Mouse (Mus musculus) limb, embryonic 14.5 days (tissue): ENCODE measurements around the gene Kazn. TPM values are rescaled to one million over a fixed set of nuclear protein-coding genes. Genes with fewer than 3 reads are reported as not detected.

Source experiments
- ATAC-seq: fragments of 200-750 bp; cut with Nextera tagmentation; 2 replicates; pipeline ENCODE4 v1.8.0; 2017; ENCODE audit warnings: low read depth, moderate number of reproducible peaks, moderate TSS enrichment; ENCODE audit not compliant: low FRiP score
- DNase-seq: peaks from one replicate; pipeline ENCODE4 v3.0.0-alpha.2; 2015; ENCODE audit warnings: low spot score
- H3K27ac ChIP-seq: fragments of 300-500 bp; sonication (generic); replicated peaks from 2 replicates; pipeline ENCODE4 v1.5.1; 2014; ENCODE audit warnings: low read depth, mild to moderate bottlenecking, low read length, moderate library complexity, mixed read lengths
- H3K27me3 ChIP-seq: fragments of 300-500 bp; sonication (generic); 2 replicates; pipeline ENCODE4 v1.6.1; 2014; ENCODE audit warnings: low read length, mixed read lengths; ENCODE audit not compliant: control insufficient read depth, insufficient read depth
- H3K36me3 ChIP-seq: fragments of 300-500 bp; sonication (generic); 2 replicates; pipeline ENCODE4 v1.6.1; 2014; ENCODE audit warnings: mild to moderate bottlenecking, low read length, moderate library complexity, mixed read lengths; ENCODE audit not compliant: control insufficient read depth, insufficient read depth
- H3K4me1 ChIP-seq: fragments of 300-500 bp; sonication (generic); 2 replicates; pipeline ENCODE4 v1.6.1; 2014; ENCODE audit warnings: antibody characterized with exemption, low read length, mixed read lengths; ENCODE audit not compliant: control insufficient read depth, insufficient read depth
- H3K4me2 ChIP-seq: fragments of 300-500 bp; sonication (generic); replicated peaks from 2 replicates; pipeline ENCODE4 v1.6.1; 2014; ENCODE audit warnings: low read depth, mild to moderate bottlenecking, low read length, moderate library complexity; ENCODE audit not compliant: severe bottlenecking
- H3K4me3 ChIP-seq: fragments of 300-500 bp; sonication (generic); replicated peaks from 2 replicates; pipeline ENCODE4 v1.5.1; 2014; ENCODE audit warnings: low read length
- H3K9ac ChIP-seq: fragments of 300-500 bp; sonication (generic); 2 replicates; pipeline ENCODE4 v1.6.1; 2014; ENCODE audit warnings: mild to moderate bottlenecking, low read depth, low read length, moderate library complexity; ENCODE audit not compliant: severe bottlenecking
- H3K9me3 ChIP-seq: fragments of 300-500 bp; sonication (generic); 2 replicates; pipeline ENCODE4 v1.6.1; 2016; ENCODE audit warnings: low read length; ENCODE audit not compliant: control insufficient read depth
- POLR2A ChIP-seq: fragments of 200-500 bp; IDR thresholded peaks from 2 replicates; pipeline ENCODE4 v1.8.0; 2012; ENCODE audit warnings: inconsistent platforms, mild to moderate bottlenecking, moderate library complexity, borderline replicate concordance; ENCODE audit not compliant: insufficient read depth, insufficient read length; ENCODE audit errors: extremely low read depth
- WGBS: fragments of 180-500 bp; shearing (Covaris S2); extraction: QIAGEN DNeasy Blood & Tissue Kit; methylation state at CpG from one replicate; pipeline ENCODE4 v1.1.7; 2014; 5-methylcytosine and 5-hydroxymethylcytosine counted together
- polyA plus RNA-seq, 2 experiments: library from polyadenylated mRNA; depleted of rRNA in 1 of 2; stranded (reverse) in 1 of 2; unstranded in 1 of 2; fragments of >200 nt; fragmentation: Nextera tagmentation in 1 of 2; extraction: Ambion mirVana in 1 of 2; gene quantifications; 2 replicates each; pipeline versions ENCODE4 v1.2.1 to v1.2.3; 2012 to 2014

Gene Kazn
- polyA plus RNA-seq, 2 experiments, result 12.7 to 31.3 TPM

- H3K4me2 ChIP-seq, result no peak overlapping the region
- H3K27me3 ChIP-seq, result no peaks in the 10 kb centered on the region
- DNase-seq, result no peak
- no peak overlapping the region for H3K9ac ChIP-seq
- no peak overlapping the region for H3K4me3 ChIP-seq
- H3K27ac ChIP-seq, result no peak overlapping the region
- no peaks in the 10 kb centered on the region for H3K36me3 ChIP-seq
- ATAC-seq, result no peak
- H3K9me3 ChIP-seq, result no peaks in the 10 kb centered on the region
- no peak for TF ChIP-seq POLR2A
- WGBS, result 76% methylated on average over 4 of the region's 4 CpGs
- H3K4me1 ChIP-seq, result peaks cover 34% of the 10 kb centered on the region
Measured at GRCm38 (mm10) chr4:142236681-142237080, 2.5 kb downstream of the Kazn start.

DNA sequence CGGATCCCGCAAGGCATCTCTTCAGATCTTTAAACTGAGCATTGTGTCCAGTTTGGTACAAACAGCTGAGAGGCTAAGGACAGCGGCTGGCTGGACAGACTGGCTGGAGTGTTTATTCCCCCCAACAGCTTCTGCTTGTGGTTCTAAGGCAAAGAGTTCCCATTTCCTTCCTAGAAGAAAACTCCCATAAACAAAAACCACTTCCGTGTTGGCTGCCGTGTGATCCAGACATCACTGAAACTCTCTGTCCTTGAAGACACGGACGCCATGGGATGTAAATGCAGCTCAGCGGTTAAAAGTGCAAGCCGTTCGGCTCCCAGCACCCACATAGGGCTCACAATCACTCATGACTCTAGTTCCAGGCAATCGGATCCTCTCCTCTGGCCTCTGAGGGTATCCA is 3.8 kb downstream of the Kazn start:
- H3K36me3 ChIP-seq, result no peaks in the 10 kb centered on the region
- H3K4me1 ChIP-seq, result peaks cover 25% of the 10 kb centered on the region
- DNase-seq, result no peak
- no peak for ATAC-seq
- no peak overlapping the region for H3K4me2 ChIP-seq
- H3K9me3 ChIP-seq, result no peaks in the 10 kb centered on the region
- WGBS, result 86% methylated on average over 11 of the region's 11 CpGs
- H3K27ac ChIP-seq, result no peak overlapping the region
- TF ChIP-seq POLR2A, result no peak
- no peak overlapping the region for H3K9ac ChIP-seq
- H3K27me3 ChIP-seq, result no peaks in the 10 kb centered on the region
- H3K4me3 ChIP-seq, result no peak overlapping the region

DNA sequence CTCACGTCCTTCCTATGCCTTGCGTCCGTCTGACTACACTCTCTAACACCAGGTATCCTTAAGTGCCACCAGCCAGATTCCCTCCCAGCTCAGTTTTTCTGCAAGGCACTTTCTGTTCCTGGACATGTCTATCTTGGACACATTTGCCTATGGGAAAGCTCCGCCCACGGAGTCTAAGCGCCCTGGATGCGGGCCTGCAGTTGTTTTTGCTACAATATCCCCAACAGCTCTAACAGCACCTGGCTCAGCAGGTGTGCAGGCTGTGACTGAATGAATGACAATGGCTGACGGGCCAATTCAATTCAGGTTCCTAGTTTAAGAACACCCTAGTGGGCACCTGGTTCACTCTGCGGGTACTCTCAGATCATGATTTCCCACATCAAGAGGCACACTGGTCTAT is 4.4 kb downstream of the Kazn start:
- Histone ChIP-seq H3K36me3 (no peaks in the 10 kb centered on the region), H3K9me3 (no peaks in the 10 kb centered on the region), H3K27me3 (no peaks in the 10 kb centered on the region), H3K4me1 (peaks cover 20% of the 10 kb centered on the region), H3K27ac (no peak overlapping the region), H3K9ac (no peak overlapping the region), H3K4me3 (no peak overlapping the region), H3K4me2 (no peak overlapping the region)
- no peak for DNase-seq
- no peak for TF ChIP-seq POLR2A
- 60% methylated on average over 9 of the region's 9 CpGs for WGBS
- ATAC-seq, result no peak

DNA sequence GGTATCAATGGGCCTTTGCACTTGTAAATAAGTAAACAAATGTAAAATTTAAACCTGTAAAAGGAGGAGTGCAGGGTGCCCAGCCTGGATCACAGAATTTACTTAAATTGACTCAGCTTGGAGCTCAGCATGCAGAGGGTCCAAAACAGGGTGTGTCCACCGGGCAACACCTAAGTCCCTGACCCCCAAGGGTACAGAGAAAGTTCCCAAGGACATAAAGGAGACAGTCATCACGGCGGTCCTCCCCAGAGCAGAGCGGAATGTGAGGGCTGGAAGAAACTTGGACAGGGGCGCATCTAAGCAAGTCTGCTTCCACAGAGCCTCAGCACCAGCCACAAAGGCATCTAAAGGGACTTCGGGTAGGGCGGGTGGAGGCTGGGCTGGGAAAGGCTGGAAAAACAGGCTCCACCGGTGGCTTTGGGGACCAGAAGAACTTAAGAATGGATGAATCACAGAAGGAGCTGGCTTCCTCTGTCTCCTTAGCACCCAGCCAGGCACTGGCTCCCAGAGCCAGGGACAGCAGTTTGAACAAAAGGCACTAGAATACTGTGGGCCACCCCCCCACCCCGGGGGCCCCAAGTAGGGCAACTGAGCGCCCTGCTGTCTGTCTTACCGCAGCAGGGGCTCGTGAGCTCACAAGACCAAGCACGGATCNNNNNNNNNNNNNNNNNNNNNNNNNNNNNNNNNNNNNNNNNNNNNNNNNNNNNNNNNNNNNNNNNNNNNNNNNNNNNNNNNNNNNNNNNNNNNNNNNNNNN is 10.2 kb downstream of the Kazn start:
- H3K9ac ChIP-seq, result no peak overlapping the region
- no peak for TF ChIP-seq POLR2A
- no peak overlapping the region for H3K27ac ChIP-seq
- no peak overlapping the region for H3K4me3 ChIP-seq
- peaks cover 18% of the 10 kb centered on the region for H3K4me1 ChIP-seq
- WGBS, result 33% methylated on average over 13 of the region's 13 CpGs
- H3K4me2 ChIP-seq, result 0 out of 2 replicates have a peak overlapping the region, but pooled peaks have one; percentile 10
- DNase-seq (no peak), ATAC-seq (no peak)
- no peaks in the 10 kb centered on the region for H3K9me3 ChIP-seq
- no peaks in the 10 kb centered on the region for H3K36me3 ChIP-seq
- no peaks in the 10 kb centered on the region for H3K27me3 ChIP-seq

- no peaks in the 10 kb centered on the region for H3K9me3 ChIP-seq
- H3K27me3 ChIP-seq, result no peaks in the 10 kb centered on the region
- no peak overlapping the region for H3K4me3 ChIP-seq
- 59% methylated on average over 9 of the region's 9 CpGs for WGBS
- H3K4me2 ChIP-seq, result no peak overlapping the region
- H3K36me3 ChIP-seq, result no peaks in the 10 kb centered on the region
- TF ChIP-seq POLR2A, result no peak
- H3K4me1 ChIP-seq, result peaks cover 49% of the 10 kb centered on the region
- ATAC-seq (no peak), DNase-seq (no peak)
- H3K9ac ChIP-seq, result no peak overlapping the region
- H3K27ac ChIP-seq, result no peak overlapping the region
Measured at GRCm38 (mm10) chr4:142223898-142224645, 15.1 kb downstream of the Kazn start.
